Mouse (Mus musculus): ENCODE measurements around the gene Dhdds.
"Not testable (repeated sequence)": the region's sequence is repeated elsewhere in the genome, so short reads cannot be mapped to it uniquely, and the experiment has no call there.

The Dhdds gene

GRCm38 (mm10) chr4:134005581-134006358 lies 5.1 kb upstream of the Dhdds start:
- CTCF ChIA-PET, result no interaction called here

- CTCF ChIA-PET, result no interaction called here
Measured at GRCm38 (mm10) chr4:134002903-134003302, 2.2 kb upstream of the Dhdds start.

- CTCF ChIA-PET, result interaction anchor here (1.0 kb wide), 1 partner anchor 122 kb away, joined by 5 read pairs; no protein-coding TSS in a partner anchor
Measured at GRCm38 (mm10) chr4:134002246-134002645, 1.5 kb upstream of the Dhdds start.

GRCm38 (mm10) chr4:134001710-134002109 lies 992 bp upstream of the Dhdds start:
- CTCF ChIA-PET, result interaction anchor here (1.0 kb wide), 1 partner anchor 122 kb away, joined by 5 read pairs; no protein-coding TSS in a partner anchor

DNA sequence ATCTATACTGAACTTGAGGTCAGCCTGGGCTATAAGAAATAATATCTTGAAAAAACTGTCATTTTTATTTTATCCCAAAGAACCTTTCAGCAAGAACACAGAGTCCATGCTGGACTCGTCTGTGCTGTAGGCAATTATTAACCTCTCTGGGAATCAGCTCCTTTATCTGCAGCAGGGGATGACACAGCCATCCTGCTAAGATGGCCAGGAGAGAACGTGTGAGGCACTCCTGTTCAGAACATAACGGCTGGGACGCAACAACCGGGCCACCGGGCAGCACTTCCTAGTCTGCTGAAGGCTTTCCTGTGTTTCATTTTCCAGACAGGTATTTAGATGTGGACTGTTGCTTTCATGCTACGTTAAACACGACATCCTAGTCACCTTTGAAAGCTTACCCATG lies 6.0 kb downstream of the Dhdds start:
- CTCF ChIA-PET, result no interaction called here

- CTCF ChIA-PET, result no interaction called here
Measured at GRCm38 (mm10) chr4:133991087-133991660, 9.5 kb downstream of the Dhdds start.

- CTCF ChIA-PET, result no interaction called here
Measured at GRCm38 (mm10) chr4:133990035-133990434, 10.7 kb downstream of the Dhdds start.

DNA sequence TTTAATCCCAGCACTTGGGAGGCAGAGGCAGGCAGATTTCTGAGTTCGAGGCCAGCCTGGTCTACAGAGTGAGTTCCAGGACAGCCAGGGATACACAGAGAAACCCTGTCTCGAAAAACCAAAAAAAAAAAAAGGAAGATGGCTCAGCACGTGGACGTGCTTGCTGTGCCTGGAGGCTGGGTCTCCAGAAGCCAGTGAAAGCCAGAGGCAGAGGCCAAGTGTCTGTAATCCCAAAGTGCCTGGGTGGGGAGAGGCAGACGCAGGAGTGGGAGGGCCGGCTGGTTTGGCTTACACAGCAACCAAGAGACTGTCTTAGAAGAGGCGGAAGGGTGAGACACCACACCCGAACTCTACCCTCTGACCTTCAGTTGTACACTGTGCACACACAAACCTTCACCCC lies 12.4 kb downstream of the Dhdds start:
- CTCF ChIA-PET, result not testable (repeated sequence)

DNA sequence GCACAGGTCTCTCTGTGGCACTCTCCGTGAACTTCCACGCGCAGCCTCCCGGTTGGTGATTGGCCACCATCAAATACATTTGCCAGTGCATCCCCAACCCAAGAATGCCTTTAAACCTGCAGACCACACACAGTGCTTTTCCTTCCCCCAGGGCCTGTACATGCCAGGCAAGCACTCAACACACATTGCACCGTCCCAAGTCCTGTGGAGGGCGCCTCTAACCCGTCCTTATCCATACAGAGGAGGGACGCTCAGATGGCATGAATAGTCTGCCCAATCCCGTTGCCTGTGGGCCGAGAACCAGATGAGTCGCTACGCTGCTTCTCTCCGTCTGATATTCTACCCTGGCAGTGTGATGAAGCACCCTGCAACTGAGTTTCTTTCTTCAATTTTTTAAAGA lies 17.8 kb downstream of the Dhdds start:
- CTCF ChIA-PET, result no interaction called here

GRCm38 (mm10) chr4:133980496-133980895 lies 20.2 kb downstream of the Dhdds start:
- CTCF ChIA-PET, result no interaction called here

DNA sequence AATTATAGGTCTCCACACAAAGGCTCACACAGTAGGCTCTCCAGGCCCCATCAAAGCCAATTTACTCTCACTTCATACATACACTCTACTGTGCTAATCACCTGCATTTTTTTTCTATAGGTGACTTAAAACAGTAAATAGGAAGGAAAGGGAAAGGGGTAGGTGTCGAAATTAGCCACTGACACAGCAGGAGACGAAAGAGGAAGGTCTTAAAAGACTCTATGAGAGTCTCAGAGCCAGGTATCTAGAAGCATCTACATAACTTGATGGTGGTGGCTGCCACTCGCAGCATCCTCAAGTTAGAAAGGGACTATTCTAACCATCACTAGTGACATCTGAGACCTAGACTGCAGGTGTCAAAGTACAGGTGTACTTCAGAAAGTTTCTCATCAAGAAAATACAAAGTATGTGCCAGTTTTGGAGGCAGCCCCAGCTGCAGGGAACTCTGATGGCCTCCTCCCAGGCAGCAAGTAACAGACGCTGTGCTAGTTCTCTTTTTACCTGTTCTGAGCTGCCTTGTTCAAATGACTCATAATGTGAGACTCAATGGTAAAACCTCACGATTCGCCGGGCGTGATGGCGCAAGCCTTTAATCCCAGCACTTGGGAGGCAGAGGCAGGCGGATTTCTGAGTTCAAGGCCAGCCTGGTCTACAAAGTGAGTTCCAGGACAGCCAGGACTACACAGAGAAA lies 22.6 kb downstream of the Dhdds start:
- CTCF ChIA-PET, result no interaction called here

GRCm38 (mm10) chr4:133971741-133972140 lies 29.0 kb downstream of the Dhdds start:
- CTCF ChIA-PET, result no interaction called here

DNA sequence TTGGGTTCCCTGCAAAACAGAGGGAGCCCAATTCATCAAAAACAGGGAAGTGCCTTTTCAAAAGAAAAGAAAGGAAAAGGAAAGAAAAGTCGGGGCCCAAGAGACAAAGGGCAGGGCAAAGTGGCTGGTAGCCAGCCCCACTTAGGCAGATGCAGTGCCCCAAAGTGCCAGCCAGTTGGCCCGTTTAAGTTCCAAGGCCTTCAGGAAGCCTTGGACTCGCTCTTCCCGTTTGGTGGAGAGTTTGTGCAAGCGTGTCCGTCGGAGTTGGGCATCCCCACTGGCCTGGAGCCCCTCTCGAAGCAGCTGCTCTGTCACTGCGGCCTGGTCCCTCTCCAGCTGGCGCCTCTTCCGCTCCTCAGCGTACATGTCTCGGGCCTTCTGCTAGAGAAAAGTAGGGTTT lies 29.8 kb downstream of the Dhdds start:
- CTCF ChIA-PET, result no interaction called here

DNA sequence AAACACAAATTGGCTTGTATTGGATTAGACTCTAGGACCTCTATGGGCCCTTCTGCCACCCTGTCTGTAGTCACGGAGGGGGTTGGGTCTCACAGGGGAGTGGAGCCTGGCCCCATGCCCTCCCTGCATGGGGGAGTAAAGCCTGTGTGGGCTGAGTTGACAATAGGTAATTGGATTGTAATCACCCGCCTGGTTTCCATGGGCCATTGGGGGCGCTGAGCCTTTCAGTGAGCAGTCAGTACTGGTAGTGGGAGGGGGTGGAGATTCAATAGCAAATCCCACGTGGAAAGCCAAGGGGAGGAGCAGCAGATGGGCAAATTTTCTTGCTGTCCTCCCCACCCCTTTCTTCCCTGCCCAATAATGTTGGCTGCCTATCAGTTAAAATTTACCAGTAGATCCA lies 30.5 kb downstream of the Dhdds start:
- CTCF ChIA-PET, result no interaction called here

DNA sequence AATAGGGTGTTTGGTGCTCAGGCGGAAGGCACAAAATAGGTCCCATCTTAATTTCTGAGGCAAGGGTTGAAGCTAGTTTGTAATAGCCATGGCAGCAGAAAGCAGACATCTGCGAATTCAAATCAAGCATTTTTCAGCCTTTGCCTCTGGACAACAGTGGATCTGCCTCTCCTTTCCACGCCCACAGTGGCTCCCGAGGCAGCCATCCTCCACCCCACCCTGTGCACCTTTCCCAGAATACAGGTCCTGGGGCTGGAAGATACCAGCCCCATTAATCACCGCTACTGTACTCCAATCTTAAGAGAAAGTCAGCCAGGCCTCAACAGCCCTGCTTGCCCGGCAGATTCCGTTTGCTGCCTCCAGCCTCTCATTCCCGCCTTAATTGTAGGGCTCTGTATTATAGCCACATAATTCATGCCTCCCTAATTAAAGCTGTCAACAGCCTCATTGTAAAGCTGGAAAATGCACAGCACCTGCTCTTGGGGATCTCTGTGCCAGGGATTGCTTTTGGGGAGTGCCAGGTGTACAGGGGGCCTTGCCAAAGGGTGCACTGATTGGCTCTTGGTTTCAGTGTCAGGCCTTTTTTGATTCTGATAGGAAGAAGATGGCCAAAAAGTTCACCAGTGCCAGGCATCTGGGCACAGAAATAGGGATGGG lies 31.5 kb downstream of the Dhdds start:
- CTCF ChIA-PET, result no interaction called here

DNA sequence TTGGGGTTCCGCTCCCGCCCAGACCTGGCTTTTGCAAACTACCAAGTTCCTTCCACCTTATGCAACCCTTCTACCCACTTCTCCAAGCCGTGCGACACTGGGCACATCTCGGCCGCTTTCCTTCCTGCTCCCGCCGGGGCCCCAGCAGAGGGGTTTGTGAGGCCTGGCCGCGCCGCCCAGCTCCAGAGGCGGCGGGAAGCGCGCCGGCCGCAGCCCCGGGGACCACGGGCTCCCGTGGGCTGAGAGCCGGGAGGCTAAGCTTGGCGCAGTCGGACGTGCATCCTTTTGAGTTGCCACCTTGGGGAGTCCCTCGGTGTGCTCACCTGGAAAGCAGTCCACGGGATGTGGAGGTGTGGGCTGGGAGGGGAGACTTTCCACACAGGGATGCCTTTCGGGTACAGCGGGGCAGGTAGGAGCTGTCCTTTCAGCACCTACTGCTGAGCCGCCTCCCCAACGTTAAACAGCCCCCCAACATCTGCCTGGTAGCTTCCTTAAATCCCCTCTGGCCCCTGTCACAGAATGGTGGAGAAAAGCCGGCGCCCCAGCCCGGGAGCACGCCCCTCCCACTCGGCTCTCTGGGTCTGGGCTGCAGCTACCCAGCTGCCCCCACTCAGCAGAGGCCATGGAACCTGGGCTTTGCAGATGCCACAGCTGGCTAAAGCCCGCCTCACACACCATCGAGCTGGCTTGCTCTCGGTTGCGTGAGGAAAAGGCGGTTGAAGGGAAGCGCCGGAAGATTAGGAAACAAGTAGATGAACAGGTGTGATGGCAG lies 32.4 kb downstream of the Dhdds start, which contains the start of gene Hmgn2:
Gene Hmgn2 (minus strand): TSS at position 501 of the 772 bp plus-strand sequence.
- CTCF ChIA-PET, result no interaction called here

GRCm38 (mm10) chr4:133967866-133968149 lies 32.9 kb downstream of the Dhdds start:
- CTCF ChIA-PET, result no interaction called here

DNA sequence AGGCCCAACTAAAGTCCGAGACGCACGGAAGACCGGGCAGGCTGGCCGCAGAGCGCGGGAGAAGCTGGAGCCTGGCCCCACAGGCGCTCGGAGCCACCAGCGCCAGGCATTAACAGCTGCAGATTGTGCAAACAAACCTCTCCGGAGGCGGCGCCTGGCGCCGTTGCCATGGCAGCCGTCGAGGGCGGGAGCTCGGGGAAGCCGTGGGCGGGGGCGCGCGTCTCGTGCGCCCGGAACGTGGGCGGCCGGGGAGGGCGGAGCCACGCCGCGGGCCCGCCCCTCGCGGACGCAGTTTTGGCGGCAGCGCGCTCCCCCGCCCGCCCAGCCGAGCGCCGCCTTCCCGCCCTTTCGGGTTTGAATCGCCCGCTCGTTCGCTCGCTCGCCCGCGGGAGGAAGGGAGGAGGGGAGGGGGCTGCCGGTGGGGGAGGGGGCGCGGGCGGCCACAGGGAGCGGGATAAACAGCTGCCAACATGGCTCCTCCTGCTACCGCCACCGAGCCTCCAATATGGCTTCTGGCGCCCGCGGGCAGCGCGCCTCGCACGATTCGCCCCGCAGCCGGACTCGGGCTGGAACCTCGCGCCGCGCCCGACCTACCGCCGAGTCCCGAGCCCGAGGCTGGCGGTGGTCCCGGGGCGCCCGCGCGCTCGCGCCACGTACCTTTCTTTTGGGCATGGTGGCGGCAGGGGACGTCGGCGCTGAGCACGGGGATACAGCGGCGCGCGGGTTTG lies 33.4 kb downstream of the Dhdds start:
- CTCF ChIA-PET, result no interaction called here

DNA sequence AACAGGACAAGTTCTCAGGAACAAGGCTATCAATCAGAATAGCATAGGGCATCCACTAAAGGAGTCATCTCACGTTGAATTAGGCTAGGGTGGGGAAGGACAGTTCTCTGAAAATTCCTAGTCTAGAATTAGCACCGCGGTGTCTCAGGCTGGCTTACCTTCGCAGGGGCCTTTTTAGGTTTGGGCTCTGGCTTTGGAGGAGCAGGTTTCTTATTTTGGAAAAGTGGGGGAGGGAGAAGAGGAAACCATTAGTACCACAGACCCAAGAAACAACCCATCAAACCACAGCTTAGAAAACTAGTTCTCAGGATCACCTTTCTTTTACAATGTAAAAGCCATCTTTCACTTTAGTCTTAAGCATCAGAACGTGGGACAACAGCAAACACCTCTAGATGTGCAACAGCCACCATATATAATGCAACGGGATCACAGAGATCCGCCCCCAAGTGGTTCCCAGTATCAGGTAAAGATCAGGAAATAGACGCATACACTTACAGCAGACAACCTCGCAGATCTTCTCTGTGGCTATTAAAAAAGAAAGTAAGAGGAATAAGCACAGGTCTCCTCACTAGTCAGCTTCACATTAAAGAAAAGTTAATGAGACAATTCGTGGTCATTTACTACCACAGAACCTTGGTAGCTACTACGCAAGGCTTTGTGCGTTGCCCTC lies 34.3 kb downstream of the Dhdds start:
- CTCF ChIA-PET, result no interaction called here

DNA sequence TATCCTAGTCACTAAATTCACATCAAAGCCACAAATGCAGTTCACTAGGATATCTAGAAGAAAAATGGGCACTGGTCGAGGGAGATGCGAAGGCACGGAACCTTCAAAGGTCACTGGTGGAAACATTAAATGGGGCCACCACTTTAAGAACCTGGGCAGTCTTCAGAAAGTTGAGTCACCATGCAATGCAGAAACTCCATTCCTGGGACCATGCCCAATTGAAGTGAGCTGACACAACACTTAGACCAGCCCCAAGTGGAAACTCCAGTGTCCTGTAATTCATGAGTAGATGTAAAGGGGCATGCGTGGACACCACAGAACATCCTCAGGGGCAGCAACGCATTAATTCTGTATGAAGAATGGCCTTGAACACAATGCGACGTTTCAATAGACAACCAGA lies 38.2 kb downstream of the Dhdds start:
- CTCF ChIA-PET, result interaction anchor here (0.6 to 0.7 kb wide), 2 partner anchors 74 to 794 kb away, joined by 4 to 5 read pairs; no protein-coding TSS in a partner anchor

- CTCF ChIA-PET, result no interaction called here
Measured at GRCm38 (mm10) chr4:133958884-133959283, 41.8 kb downstream of the Dhdds start.
